Mouse (Mus musculus) MEL (cell line): ENCODE measurements around the gene Zbtb20. TPM values are rescaled to one million over a fixed set of nuclear protein-coding genes. Genes with fewer than 3 reads are reported as not detected.

Source experiments
- DNase-seq: peaks from one replicate; pipeline ENCODE4 v3.0.0; 2011; ENCODE audit warnings: low read depth, low spot score
- H3K27ac ChIP-seq: 2 replicates; pipeline ENCODE4 v1.5.1; 2012; ENCODE audit warnings: low read depth, mild to moderate bottlenecking, control low read depth, low read length, moderate library complexity; ENCODE audit not compliant: control insufficient read depth
- H3K27me3 ChIP-seq, 2 experiments: fragments of 150-350 bp in 1 of 2; sonication (generic) in 1 of 2; 2 replicates each; pipeline ENCODE4 v1.6.1; 2012; ENCODE audit warnings: low read length in 2 of 2, mild to moderate bottlenecking in 2 of 2, improper control_type of control experiment in 1 of 2, moderate library complexity in 1 of 2; ENCODE audit not compliant: insufficient read depth in 2 of 2, control insufficient read depth in 1 of 2
- H3K36me3 ChIP-seq, 2 experiments: 2 replicates each; pipeline ENCODE4 v1.6.1; 2012 to 2014; ENCODE audit warnings: low read length in 2 of 2, improper control_type of control experiment in 1 of 2, inconsistent platforms in 1 of 2, mild to moderate bottlenecking in 1 of 2; ENCODE audit not compliant: insufficient read depth in 2 of 2, control insufficient read depth in 1 of 2
- H3K4me1 ChIP-seq, 2 experiments: fragments of 150-350 bp in 1 of 2; sonication (generic) in 1 of 2; 2 replicates each; pipeline ENCODE4 v1.6.1; 2012; ENCODE audit warnings: low read length in 2 of 2, improper control_type of control experiment in 1 of 2, mild to moderate bottlenecking in 1 of 2; ENCODE audit not compliant: insufficient read depth in 2 of 2, control insufficient read depth in 1 of 2
- H3K4me3 ChIP-seq, 2 experiments: fragments of 150-350 bp in 1 of 2; sonication (generic) in 1 of 2; 2 replicates each; pipeline ENCODE4 v1.5.1; 2012; ENCODE audit warnings: low read depth in 2 of 2, low read length in 2 of 2, mild to moderate bottlenecking in 2 of 2, moderate library complexity in 2 of 2, control low read depth in 1 of 2, improper control_type of control experiment in 1 of 2; ENCODE audit not compliant: control insufficient read depth in 1 of 2, insufficient read depth in 1 of 2
- H3K79me2 ChIP-seq: 2 replicates; pipeline ENCODE4 v1.6.1; 2012; ENCODE audit warnings: mild to moderate bottlenecking, low read length, moderate library complexity; ENCODE audit not compliant: control insufficient read depth, poor library complexity, insufficient read depth
- H3K9ac ChIP-seq: 2 replicates; pipeline ENCODE4 v1.6.1; 2012; ENCODE audit warnings: low read depth, mild to moderate bottlenecking, control low read depth, low read length, moderate library complexity; ENCODE audit not compliant: control insufficient read depth, poor library complexity, severe bottlenecking
- H3K9me3 ChIP-seq: fragments of 150-350 bp; sonication (generic); replicated peaks from 2 replicates; pipeline ENCODE4 v1.6.1; 2012; ENCODE audit warnings: mild to moderate bottlenecking, low read length, improper control_type of control experiment, moderate library complexity; ENCODE audit not compliant: insufficient read depth
- BHLHE40 ChIP-seq: IDR thresholded peaks from 2 replicates; pipeline ENCODE4 v1.6.1; 2012; ENCODE audit warnings: low read depth, mild to moderate bottlenecking, inconsistent platforms, low read length, improper control_type of control experiment, borderline replicate concordance
- CTCF ChIP-seq, 3 experiments: IDR thresholded peaks in 2 of 3; conservative IDR thresholded peaks in 1 of 3; 2 replicates each; pipeline ENCODE4 v1.5.1; 2011 to 2012; ENCODE audit warnings: low read length in 3 of 3, low read depth in 2 of 3, mild to moderate bottlenecking in 2 of 3, improper control_type of control experiment in 1 of 3, inconsistent platforms in 1 of 3, mixed read lengths in 1 of 3, moderate library complexity in 1 of 3; ENCODE audit not compliant: control insufficient read depth in 1 of 3, insufficient read depth in 1 of 3, poor library complexity in 1 of 3, severe bottlenecking in 1 of 3
- E2F4 ChIP-seq: IDR thresholded peaks from 2 replicates; pipeline ENCODE4 v1.6.1; 2011; ENCODE audit warnings: low read depth, low read length, improper control_type of control experiment, borderline replicate concordance
- EP300 ChIP-seq, 2 experiments: IDR thresholded peaks; 2 replicates each; pipeline ENCODE4 v1.6.1; 2011; ENCODE audit warnings: improper control_type of control experiment in 2 of 2, low read length in 2 of 2, low read depth in 1 of 2, mild to moderate bottlenecking in 1 of 2
- ETS1 ChIP-seq: IDR thresholded peaks from 2 replicates; pipeline ENCODE4 v1.6.1; 2012; ENCODE audit warnings: low read depth, mild to moderate bottlenecking, inconsistent platforms, low read length, improper control_type of control experiment, moderate library complexity
- GABPA ChIP-seq: IDR thresholded peaks from 2 replicates; pipeline ENCODE4 v1.6.1; 2012; ENCODE audit warnings: low read depth, mild to moderate bottlenecking, inconsistent platforms, low read length, improper control_type of control experiment, moderate library complexity
- GATA1 ChIP-seq: IDR thresholded peaks from 2 replicates; pipeline ENCODE4 v1.6.1; 2011; ENCODE audit warnings: low read depth, low read length, improper control_type of control experiment
- HCFC1 ChIP-seq: IDR thresholded peaks from 2 replicates; pipeline ENCODE4 v1.6.1; 2012; ENCODE audit warnings: low read depth, mild to moderate bottlenecking, inconsistent platforms, low read length, improper control_type of control experiment, moderate library complexity
- JUND ChIP-seq: IDR thresholded peaks from 2 replicates; pipeline ENCODE4 v1.6.1; 2011; ENCODE audit warnings: low read depth, mild to moderate bottlenecking, improper control_type of control experiment, low read length
- MEF2A ChIP-seq: IDR thresholded peaks from 2 replicates; pipeline ENCODE4 v1.6.1; 2014; ENCODE audit warnings: low read depth, mild to moderate bottlenecking, inconsistent platforms, low read length, improper control_type of control experiment; ENCODE audit not compliant: poor library complexity, insufficient replicate concordance, severe bottlenecking; ENCODE audit errors: extremely low read depth
- MYB ChIP-seq: IDR thresholded peaks from 2 replicates; pipeline ENCODE4 v1.6.1; 2011; ENCODE audit warnings: mild to moderate bottlenecking, low read depth, low read length, improper control_type of control experiment
- NRF1 ChIP-seq: IDR thresholded peaks from 2 replicates; pipeline ENCODE4 v1.6.1; 2014; ENCODE audit warnings: low read depth, mild to moderate bottlenecking, inconsistent platforms, low read length, improper control_type of control experiment, moderate library complexity; ENCODE audit not compliant: poor library complexity, insufficient read depth, severe bottlenecking
- POLR2A ChIP-seq, 2 experiments: IDR thresholded peaks; 2 replicates each; pipeline ENCODE4 v1.6.1; 2011 to 2012; ENCODE audit warnings: low read length in 2 of 2, mild to moderate bottlenecking in 2 of 2, control low read depth in 1 of 2, improper control_type of control experiment in 1 of 2, low read depth in 1 of 2, moderate library complexity in 1 of 2; ENCODE audit not compliant: control insufficient read depth in 1 of 2, insufficient read depth in 1 of 2, poor library complexity in 1 of 2
- POLR2AphosphoS5 ChIP-seq: IDR thresholded peaks from 2 replicates; pipeline ENCODE4 v1.6.1; 2012; ENCODE audit warnings: low read depth, borderline replicate concordance, mild to moderate bottlenecking, inconsistent platforms, low read length, moderate library complexity, mixed read lengths
- RAD21 ChIP-seq: IDR thresholded peaks from 2 replicates; pipeline ENCODE4 v1.6.1; 2011; ENCODE audit warnings: mild to moderate bottlenecking, low read depth, low read length, improper control_type of control experiment
- RCOR1 ChIP-seq: IDR thresholded peaks from 2 replicates; pipeline ENCODE4 v1.6.1; 2012; ENCODE audit warnings: low read depth, mild to moderate bottlenecking, inconsistent platforms, low read length, improper control_type of control experiment
- SIN3A ChIP-seq: IDR thresholded peaks from 2 replicates; pipeline ENCODE4 v1.6.1; 2012; ENCODE audit warnings: low read length, improper control_type of control experiment, inconsistent platforms
- TAL1 ChIP-seq: IDR thresholded peaks from 2 replicates; pipeline ENCODE4 v1.6.1; 2012; ENCODE audit warnings: mild to moderate bottlenecking, inconsistent platforms, low read length, moderate library complexity, mixed read lengths
- USF1 ChIP-seq: IDR thresholded peaks from 2 replicates; pipeline ENCODE4 v1.6.1; 2014; ENCODE audit warnings: low read depth, mild to moderate bottlenecking, inconsistent platforms, low read length, improper control_type of control experiment, moderate library complexity
- ZC3H11A ChIP-seq: IDR thresholded peaks from 2 replicates; pipeline ENCODE4 v1.6.1; 2012; ENCODE audit warnings: low read depth, mild to moderate bottlenecking, inconsistent platforms, low read length, improper control_type of control experiment
- ZKSCAN1 ChIP-seq: IDR thresholded peaks from 2 replicates; pipeline ENCODE4 v1.6.1; 2012; ENCODE audit warnings: low read depth, mild to moderate bottlenecking, inconsistent platforms, low read length, improper control_type of control experiment, moderate library complexity
- polyA plus RNA-seq, 2 experiments: library from polyadenylated mRNA; stranded (reverse) in 1 of 2; unstranded in 1 of 2; fragments of >175 nt in 1 of 2; fragments of >200 nt in 1 of 2; gene quantifications; 2 replicates each; pipeline versions ENCODE4 v1.2.1 to v1.2.4; 2012; ENCODE audit warnings: low replicate concordance in 2 of 2, low read depth in 1 of 2; ENCODE audit not compliant: insufficient read length in 2 of 2, insufficient read depth in 1 of 2, missing spikeins in 1 of 2
- total RNA-seq: library from RNA; depleted of rRNA; stranded (reverse); fragments of 300-350 nt; gene quantifications from 2 replicates; pipeline ENCODE4 v1.2.3, GENCODE M21; 2012

The Zbtb20 gene
- total and polyA plus RNA-seq, 3 experiments = 0.17 to 0.27 TPM; not detected in 1

GRCm38 (mm10) chr16:43655183-43655787, 779.6 kb downstream of the Zbtb20 start:
- H3K9ac ChIP-seq = no peak overlapping the region
- DNase-seq = peak; percentile 65

DNA sequence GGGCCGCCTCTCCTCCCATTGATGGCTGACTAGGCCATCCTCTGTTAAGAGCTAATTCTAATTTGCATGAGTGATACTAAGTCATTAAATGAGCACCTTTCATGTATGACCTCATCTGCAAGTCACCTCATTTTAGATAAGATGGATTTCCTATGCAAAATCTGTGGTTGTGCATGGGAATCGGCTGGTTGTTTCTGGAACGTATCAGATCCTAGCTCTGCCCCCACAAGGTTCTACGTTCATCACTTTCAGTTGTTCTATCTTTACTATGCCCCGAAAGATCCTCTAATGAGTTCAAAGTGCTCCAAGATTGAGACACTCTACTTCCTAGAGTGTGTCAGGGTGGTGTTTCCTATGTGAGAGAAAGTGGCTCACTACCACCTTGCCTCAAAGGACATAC, 785.9 kb downstream of the Zbtb20 start:
- no peak overlapping the region for H3K9ac ChIP-seq
- no peaks in the 10 kb centered on the region for H3K9me3 ChIP-seq
- H3K36me3 ChIP-seq = peaks cover 0 to 18% of the 10 kb centered on the region in 2 experiments; a peak in 2 of 4 replicates
- H3K27ac ChIP-seq = no peak overlapping the region
- no peak for DNase-seq
- no peak overlapping the region for H3K4me3 ChIP-seq
- no peaks in the 10 kb centered on the region for H3K79me2 ChIP-seq
- peaks cover 8 to 18% of the 10 kb centered on the region in 2 experiments for H3K4me1 ChIP-seq
- no peaks in the 10 kb centered on the region for H3K27me3 ChIP-seq
- TF ChIP-seq MEF2A (no peak), POLR2A (IDR thresholded peaks at IDR 0.05; ENCODE audit: control insufficient read depth in 1 of 2, insufficient read depth in 1 of 2, low read depth in 1 of 2, low read length in 2 of 2, poor library complexity in 1 of 2) (no peak), RAD21 (no peak), USF1 (no peak), NRF1 (no peak), RCOR1 (no peak), ZC3H11A (no peak), EP300 (IDR thresholded peaks at IDR 0.05; ENCODE audit: low read depth in 1 of 2, low read length in 2 of 2) (no peak), CTCF (IDR thresholded peaks at IDR 0.05 in 2 of 3, conservative IDR thresholded peaks at IDR 0.05 in 1 of 3; ENCODE audit: control insufficient read depth in 1 of 3, insufficient read depth in 1 of 3, low read depth in 2 of 3, low read length in 3 of 3, poor library complexity in 1 of 3, severe bottlenecking in 1 of 3) (no peak), POLR2AphosphoS5 (no peak), BHLHE40 (no peak), E2F4 (no peak), ZKSCAN1 (no peak)
- TF ChIP-seq, all 39 proteins: peak for 0

More at GRCm38 (mm10) chr16:43655183-43655787, 779.6 kb downstream of the Zbtb20 start:
- H3K9me3 ChIP-seq = no peaks in the 10 kb centered on the region
- H3K27ac ChIP-seq = 0 out of 2 replicates have a peak overlapping the region, but pooled peaks have one; percentile 10
- peaks cover 0 to 16% of the 10 kb centered on the region in 2 experiments; a peak in 2 of 4 replicates for H3K36me3 ChIP-seq
- H3K4me1 ChIP-seq = peaks cover 0 to 22% of the 10 kb centered on the region in 2 experiments; a peak in 3 of 4 replicates
- H3K4me3 ChIP-seq = no peak overlapping the region
- TF ChIP-seq BHLHE40 (no peak), HCFC1 (no peak), SIN3A (no peak), RCOR1 (no peak), CTCF (IDR thresholded peaks at IDR 0.05 in 2 of 3, conservative IDR thresholded peaks at IDR 0.05 in 1 of 3; ENCODE audit: control insufficient read depth in 1 of 3, insufficient read depth in 1 of 3, low read depth in 2 of 3, low read length in 3 of 3, poor library complexity in 1 of 3, severe bottlenecking in 1 of 3) (no peak), MEF2A (no peak), MYB (no peak), GABPA (no peak), JUND (peak; percentile 81; the same call in 1 of the 2 replicates), EP300 (IDR thresholded peaks at IDR 0.05; ENCODE audit: low read depth in 1 of 2, low read length in 2 of 2) (peak; percentile 39 to 70), ETS1 (peak; percentile 21; the same call in 1 of the 2 replicates), GATA1 (peak; percentile 7; the same call in 1 of the 2 replicates), ZKSCAN1 (no peak), TAL1 (peak; percentile 22; the same call in 1 of the 2 replicates)
- TF ChIP-seq, all 39 proteins: peak for 5
- no peaks in the 10 kb centered on the region for H3K79me2 ChIP-seq
- no peaks in the 10 kb centered on the region for H3K27me3 ChIP-seq
